Mouse (Mus musculus) liver, embryonic 13.5 days (tissue): ENCODE results near the gene AL732309.1. TPM values are rescaled to one million over a fixed set of nuclear protein-coding genes. Genes with fewer than 3 reads are reported as not detected.

Experiments
- ATAC-seq: fragments of 200-750 bp; cut with Nextera tagmentation; 2 replicates; pipeline ENCODE4 v1.8.0; 2017; ENCODE audit warnings: low read depth, mild to moderate bottlenecking, moderate number of reproducible peaks, moderate library complexity
- DNase-seq: peaks from one replicate; pipeline ENCODE4 v3.0.0; 2022
- H3K27ac ChIP-seq: fragments of 300-500 bp; sonication (generic); 2 replicates; pipeline ENCODE4 v1.5.1; 2015; ENCODE audit warnings: moderate library complexity, mild to moderate bottlenecking, inconsistent platforms
- H3K27me3 ChIP-seq: fragments of 300-500 bp; sonication (generic); 2 replicates; pipeline ENCODE4 v1.6.1; 2015; ENCODE audit warnings: mild to moderate bottlenecking, inconsistent platforms
- H3K36me3 ChIP-seq: fragments of 300-500 bp; sonication (generic); 2 replicates; pipeline ENCODE4 v1.6.1; 2015; ENCODE audit warnings: mild to moderate bottlenecking, inconsistent platforms
- H3K4me1 ChIP-seq: fragments of 300-500 bp; sonication (generic); replicated peaks from 2 replicates; pipeline ENCODE4 v1.6.1; 2015; ENCODE audit warnings: inconsistent platforms
- H3K4me2 ChIP-seq: fragments of 300-500 bp; sonication (generic); 2 replicates; pipeline ENCODE4 v1.6.1; 2015; ENCODE audit warnings: inconsistent platforms, mild to moderate bottlenecking, moderate library complexity
- H3K4me3 ChIP-seq: fragments of 300-500 bp; sonication (generic); replicated peaks from 2 replicates; pipeline ENCODE4 v1.5.1; 2015; ENCODE audit warnings: mild to moderate bottlenecking, inconsistent platforms
- H3K9ac ChIP-seq: fragments of 300-500 bp; sonication (generic); 2 replicates; pipeline ENCODE4 v1.6.1; 2015; ENCODE audit warnings: mild to moderate bottlenecking, inconsistent platforms
- H3K9me3 ChIP-seq: fragments of 300-500 bp; sonication (generic); replicated peaks from 2 replicates; pipeline ENCODE4 v1.6.1; 2016; ENCODE audit warnings: inconsistent platforms
- WGBS: fragments of 180-500 bp; shearing (Covaris S2); methylation state at CpG from one replicate; pipeline ENCODE4 v1.1.7; 2015; ENCODE audit not compliant: insufficient replicate concordance; 5-methylcytosine and 5-hydroxymethylcytosine counted together
- polyA plus RNA-seq: library from polyadenylated mRNA; unstranded; fragments of >200 nt; fragmentation: Nextera tagmentation; extraction: Ambion mirVana; gene quantifications from 2 replicates; pipeline ENCODE4 v1.2.1, GENCODE M21; 2015

Gene AL732309.1
- polyA plus RNA-seq, 1 experiment from 2014 or later, result 2.1 TPM

DNA sequence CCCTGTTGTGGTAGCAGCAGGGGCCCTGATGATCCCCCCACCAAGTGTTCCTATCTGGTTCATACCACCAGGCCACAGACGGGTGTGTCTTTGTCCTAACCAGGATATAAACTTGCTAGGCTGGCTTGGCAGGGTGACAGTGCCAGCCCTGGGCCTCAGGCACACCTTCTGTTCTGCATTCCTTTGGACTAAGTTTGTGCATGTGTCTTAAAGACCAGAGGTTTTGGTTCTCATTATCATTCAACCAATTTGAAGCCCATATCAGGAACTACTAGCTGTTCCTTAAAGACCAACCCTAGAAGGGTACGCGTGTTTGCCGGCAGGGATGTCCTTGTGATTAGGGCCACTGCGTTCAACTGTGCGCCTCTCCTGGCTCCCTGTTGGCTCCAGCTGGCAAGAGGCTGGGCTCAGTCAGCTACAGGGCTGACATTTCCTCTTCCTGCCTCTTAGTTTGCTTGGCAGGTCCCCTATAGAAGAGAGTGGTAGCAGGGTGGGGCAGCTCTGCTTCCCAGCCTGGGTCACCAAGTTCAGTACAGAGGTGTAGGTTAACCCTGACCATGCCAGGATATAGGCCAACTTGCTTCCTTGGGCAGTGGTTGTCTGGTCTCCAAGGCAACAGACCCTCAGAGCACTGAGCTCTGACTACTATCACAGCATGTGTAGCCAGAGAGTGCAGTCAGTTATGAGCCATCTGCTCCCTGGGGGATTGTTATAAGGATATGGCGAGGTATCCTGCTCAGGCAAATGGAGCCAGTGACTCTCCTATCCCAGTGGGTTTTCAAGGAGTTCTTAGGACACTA is 40.4 kb upstream of the AL732309.1 start:
- H3K4me1 ChIP-seq, result peaks cover 32% of the 10 kb centered on the region
- peaks cover 42% of the 10 kb centered on the region for H3K36me3 ChIP-seq
- DNase-seq (no peak), ATAC-seq (peak; percentile 73)
- peak overlapping the region; percentile 19; the same call in 1 of the 2 replicates for H3K27ac ChIP-seq
- WGBS, result 20% methylated on average over 7 of the region's 7 CpGs
- H3K27me3 ChIP-seq, result peaks cover 47% of the 10 kb centered on the region
- H3K9me3 ChIP-seq, result no peaks in the 10 kb centered on the region
- no peak overlapping the region for H3K4me3 ChIP-seq
- H3K9ac ChIP-seq, result peak overlapping the region; percentile 19; the same call in 1 of the 2 replicates
- 0 out of 2 replicates have a peak overlapping the region, but pooled peaks have one; percentile 11 for H3K4me2 ChIP-seq

DNA sequence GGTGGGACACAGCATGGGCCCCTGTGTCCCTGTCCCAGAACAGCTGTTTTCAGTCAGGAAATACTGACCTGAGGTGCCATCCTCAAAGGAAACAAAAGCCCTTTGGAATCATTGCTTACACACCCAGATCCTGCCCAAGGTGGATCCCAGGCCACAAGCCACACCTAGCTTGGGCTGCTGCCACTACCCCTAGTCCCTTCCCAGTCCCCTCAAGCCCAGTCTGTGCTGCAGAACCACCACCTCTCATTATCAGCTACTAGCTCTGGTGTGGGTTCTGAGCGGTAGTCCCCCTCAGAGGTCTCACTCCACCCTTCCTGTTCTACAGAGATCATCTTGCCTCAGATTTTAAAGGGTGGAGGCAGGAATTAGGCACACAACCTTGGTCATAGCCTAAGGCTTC is 39.7 kb upstream of the AL732309.1 start:
- Histone ChIP-seq H3K27me3 (peaks cover 40% of the 10 kb centered on the region), H3K9ac (peak overlapping the region; percentile 19; the same call in 1 of the 2 replicates), H3K4me2 (0 out of 2 replicates have a peak overlapping the region, but pooled peaks have one; percentile 11), H3K4me1 (peaks cover 28% of the 10 kb centered on the region), H3K27ac (peak overlapping the region; percentile 19; the same call in 1 of the 2 replicates), H3K4me3 (no peak overlapping the region), H3K9me3 (no peaks in the 10 kb centered on the region), H3K36me3 (peaks cover 46% of the 10 kb centered on the region)
- ATAC-seq (peak; percentile 65), DNase-seq (no peak)
- WGBS, result 6% methylated on average over 1 of the region's 1 CpGs

DNA sequence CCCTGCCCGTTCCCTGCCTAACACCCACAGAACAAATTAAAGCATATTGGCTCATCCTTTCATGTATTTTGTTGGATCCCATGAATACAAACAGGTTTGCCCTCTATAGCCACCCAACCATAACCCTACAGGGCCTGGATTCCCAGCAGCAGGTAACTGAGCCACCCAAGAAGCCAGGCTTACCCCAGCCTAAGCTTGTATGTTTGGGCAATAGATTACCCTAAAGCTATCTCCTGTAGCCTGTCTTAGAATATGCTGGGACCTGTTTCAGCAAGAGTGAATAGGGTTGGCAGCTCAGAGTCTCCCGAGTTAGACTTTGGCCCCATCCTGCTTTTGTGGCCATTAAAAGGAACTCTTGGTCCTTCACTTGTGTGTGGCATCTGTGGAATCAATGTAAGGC is 38.9 kb upstream of the AL732309.1 start:
- peaks cover 32% of the 10 kb centered on the region for H3K27me3 ChIP-seq
- DNase-seq (no peak), ATAC-seq (no peak)
- H3K4me1 ChIP-seq, result peaks cover 26% of the 10 kb centered on the region
- WGBS, result 73% methylated on average over 2 of the region's 2 CpGs
- H3K9me3 ChIP-seq, result no peaks in the 10 kb centered on the region
- H3K36me3 ChIP-seq, result peaks cover 54% of the 10 kb centered on the region
- no peak overlapping the region for H3K27ac ChIP-seq
- no peak overlapping the region for H3K4me3 ChIP-seq
- H3K4me2 ChIP-seq, result no peak overlapping the region
- H3K9ac ChIP-seq, result no peak overlapping the region

DNA sequence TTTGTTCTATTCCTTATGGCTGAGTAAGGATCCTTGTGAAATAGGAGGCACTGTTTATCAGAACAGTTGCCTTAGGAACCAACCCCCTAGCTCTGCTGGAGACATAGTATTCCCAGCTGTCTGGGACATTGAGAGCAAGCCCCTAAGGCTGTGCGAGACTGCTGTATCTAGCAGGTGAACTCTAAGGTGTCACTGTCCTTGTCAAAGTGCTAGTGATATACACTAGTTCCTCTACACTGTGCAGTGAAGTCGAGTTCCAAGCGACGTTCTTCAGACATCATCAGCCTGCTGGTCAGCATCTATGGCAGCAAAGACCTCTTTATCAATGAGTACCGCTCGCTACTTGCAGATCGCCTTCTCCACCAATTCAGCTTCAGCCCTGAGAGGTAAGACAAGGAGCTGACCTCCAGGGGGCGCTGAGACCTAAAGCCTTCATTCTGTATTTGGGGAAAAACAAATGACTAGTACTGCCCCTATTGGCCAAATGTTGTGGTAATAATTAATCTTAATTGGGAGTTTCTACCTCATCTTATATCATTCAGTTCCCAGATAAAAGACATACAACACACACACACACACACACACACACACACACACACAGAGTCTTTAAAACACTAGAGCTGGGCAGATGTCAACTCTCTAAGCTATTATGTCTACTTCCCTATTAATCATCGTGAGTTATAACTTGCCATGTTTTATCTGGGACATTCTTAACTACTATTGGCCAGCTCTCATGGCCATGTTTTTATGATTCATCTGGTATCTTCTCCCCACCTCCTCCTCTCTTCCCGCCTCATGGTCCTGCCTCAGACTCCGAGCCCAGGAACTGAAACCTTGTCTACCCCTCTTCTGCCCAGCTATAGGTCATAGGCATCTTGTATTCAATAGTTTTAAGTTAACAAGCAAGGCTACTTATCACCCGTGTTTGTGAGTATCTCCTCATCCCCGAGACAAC is 32.5 kb upstream of the AL732309.1 start:
- peaks cover 95% of the 10 kb centered on the region for H3K36me3 ChIP-seq
- H3K4me2 ChIP-seq, result no peak overlapping the region
- no peak overlapping the region for H3K4me3 ChIP-seq
- H3K27me3 ChIP-seq, result no peaks in the 10 kb centered on the region
- WGBS, result 57% methylated on average over 13 of the region's 13 CpGs
- DNase-seq (peak; percentile 68), ATAC-seq (peak; percentile 34; the same call in 1 of the 2 replicates)
- no peaks in the 10 kb centered on the region for H3K4me1 ChIP-seq
- H3K9ac ChIP-seq, result no peak overlapping the region
- H3K9me3 ChIP-seq, result no peaks in the 10 kb centered on the region
- no peak overlapping the region for H3K27ac ChIP-seq

DNA sequence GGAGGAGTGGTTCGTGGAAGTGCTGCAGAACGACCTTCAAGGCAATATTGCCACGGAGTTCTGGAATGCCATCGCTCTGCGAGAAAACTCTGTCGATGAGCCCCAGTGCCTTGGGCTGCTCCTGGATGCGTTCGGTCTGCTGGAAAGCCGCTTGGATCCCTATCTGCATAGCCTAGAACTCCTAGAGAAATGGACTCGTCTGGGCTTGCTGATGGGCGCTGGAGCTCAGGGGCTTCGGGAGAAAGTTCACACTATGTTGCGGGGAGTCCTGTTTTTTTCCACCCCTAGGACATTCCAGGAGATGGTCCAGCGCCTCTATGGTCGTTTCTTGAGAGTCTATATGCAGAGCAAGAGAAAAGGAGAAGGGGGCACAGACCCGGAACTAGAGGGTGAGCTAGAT is 26.3 kb upstream of the AL732309.1 start:
- 32% methylated on average over 16 of the region's 16 CpGs for WGBS
- Histone ChIP-seq H3K9me3 (no peaks in the 10 kb centered on the region), H3K4me2 (peak overlapping the region; percentile 93), H3K36me3 (peaks cover 77% of the 10 kb centered on the region), H3K4me1 (peaks cover 41% of the 10 kb centered on the region), H3K9ac (peak overlapping the region; percentile 90), H3K27ac (peak overlapping the region; percentile 86), H3K27me3 (no peaks in the 10 kb centered on the region), H3K4me3 (peak overlapping the region; percentile 94)
- no peak for DNase-seq
- no peak for ATAC-seq

DNA sequence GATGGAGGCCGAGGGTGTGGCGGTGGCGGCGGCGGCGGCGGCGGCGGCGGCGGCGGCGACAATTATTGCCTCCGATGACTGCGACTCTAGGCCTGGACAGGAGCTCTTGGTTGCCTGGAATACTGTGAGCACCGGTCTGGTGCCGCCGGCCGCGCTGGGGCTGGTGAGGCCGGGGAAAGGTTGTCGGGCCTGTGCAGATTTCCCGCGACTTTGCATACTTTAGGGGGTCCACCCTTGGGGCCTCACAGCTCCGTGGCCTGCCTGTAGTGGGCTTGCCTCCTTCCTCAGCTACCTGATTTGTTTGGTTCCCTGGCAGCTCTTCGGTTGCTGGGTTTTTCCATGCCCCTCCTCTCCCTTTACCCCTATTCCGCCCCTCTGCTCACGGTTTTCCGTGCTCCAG is 25.9 kb upstream of the AL732309.1 start:
- H3K9ac ChIP-seq, result peak overlapping the region; percentile 90
- H3K36me3 ChIP-seq, result peaks cover 74% of the 10 kb centered on the region
- peaks cover 46% of the 10 kb centered on the region for H3K4me1 ChIP-seq
- H3K9me3 ChIP-seq, result no peaks in the 10 kb centered on the region
- under 1% methylated on average over 29 of the region's 29 CpGs for WGBS
- DNase-seq, result no peak
- peak overlapping the region; percentile 86 for H3K27ac ChIP-seq
- peak overlapping the region; percentile 94 for H3K4me3 ChIP-seq
- peak overlapping the region; percentile 93 for H3K4me2 ChIP-seq
- no peaks in the 10 kb centered on the region for H3K27me3 ChIP-seq
- ATAC-seq, result peak; percentile 55

DNA sequence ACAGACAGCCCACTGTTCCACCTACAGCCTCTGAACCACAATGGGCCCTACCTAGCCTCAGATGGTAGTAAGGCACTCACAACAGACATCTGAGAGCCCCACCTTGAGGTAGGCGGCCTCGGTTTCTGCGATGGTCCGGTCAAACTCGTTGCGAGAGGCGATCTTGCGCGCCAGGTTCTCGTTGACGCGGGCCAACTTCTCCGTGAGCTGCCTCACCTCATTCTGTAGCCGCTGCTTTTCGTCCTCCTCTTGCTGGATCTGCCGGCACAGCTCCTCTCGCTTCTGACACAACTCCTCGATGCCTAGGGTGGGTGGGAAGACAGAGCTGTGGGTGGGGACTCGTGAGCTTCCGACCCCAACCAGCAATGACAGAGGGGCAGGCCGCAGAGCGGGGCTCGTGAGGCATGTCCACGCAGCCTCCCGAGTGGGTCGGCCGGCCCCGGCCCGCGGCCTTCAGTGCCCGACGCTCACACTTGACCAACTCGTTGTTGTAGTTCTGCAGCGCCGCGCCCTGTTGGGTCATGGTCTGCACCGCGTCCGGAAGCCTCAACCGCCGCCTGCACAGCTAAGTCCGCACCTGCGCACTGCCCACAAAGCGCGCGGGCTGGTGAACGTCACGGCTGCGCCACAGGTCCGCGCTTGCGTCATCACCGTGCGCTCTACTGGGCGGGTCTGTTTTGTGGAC is 25.3 kb upstream of the AL732309.1 start, which contains the start of the genes Ssna1 and Anapc2:
Ssna1 (minus strand) TSS at position 612 of the 685 bp plus-strand sequence.
Anapc2 (plus strand) TSS at position 652 of the 685 bp plus-strand sequence.
- DNase-seq (peak; percentile 97), ATAC-seq (peak; percentile 94)
- H3K9ac ChIP-seq, result peak within 1 kb of the TSS; percentile 90
- peak within 1 kb of the TSS; percentile 94 for H3K4me3 ChIP-seq
- WGBS, result under 1% methylated on average over 55 of the region's 55 CpGs
- H3K27me3 ChIP-seq, result no peaks in the 10 kb centered on the region
- H3K4me2 ChIP-seq, result peak within 1 kb of the TSS; percentile 93
- H3K9me3 ChIP-seq, result no peaks in the 10 kb centered on the region
- peaks cover 69% of the 10 kb centered on the region for H3K36me3 ChIP-seq
- H3K27ac ChIP-seq, result peak within 1 kb of the TSS; percentile 86
- H3K4me1 ChIP-seq, result peaks cover 52% of the 10 kb centered on the region

DNA sequence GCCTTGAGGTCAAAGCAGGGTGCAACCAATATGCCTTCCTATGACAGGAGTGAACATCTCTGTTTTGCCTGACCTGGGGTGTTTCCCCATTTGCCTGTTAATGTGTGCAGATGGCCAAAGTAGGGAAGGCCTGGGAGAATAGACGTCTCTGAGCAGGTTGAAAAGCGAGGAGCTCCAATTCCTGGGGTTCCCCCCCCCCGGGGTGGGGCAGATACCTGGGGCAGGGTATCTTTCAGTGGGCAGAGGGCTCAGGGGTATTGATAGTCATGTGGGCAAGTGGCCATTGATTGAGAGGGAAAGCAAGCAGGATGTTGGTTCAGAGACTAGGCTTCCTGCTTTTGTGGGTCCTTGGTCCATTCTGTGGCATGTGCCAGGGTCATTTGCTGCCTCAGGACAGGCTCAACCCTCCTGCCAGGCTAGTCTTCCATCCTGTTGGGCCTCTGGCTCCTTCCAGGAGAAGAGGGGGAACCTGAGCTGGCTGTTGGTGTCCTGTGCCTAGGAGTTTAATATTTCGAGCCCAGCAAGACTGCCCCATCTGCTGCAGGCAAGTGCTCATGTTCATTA is 21.2 kb upstream of the AL732309.1 start:
- H3K9me3 ChIP-seq, result no peaks in the 10 kb centered on the region
- peaks cover 32% of the 10 kb centered on the region for H3K36me3 ChIP-seq
- H3K27ac ChIP-seq, result peak overlapping the region; percentile 16; the same call in 1 of the 2 replicates
- ATAC-seq (no peak), DNase-seq (no peak)
- peaks cover 81% of the 10 kb centered on the region for H3K4me1 ChIP-seq
- 69% methylated on average over 4 of the region's 4 CpGs for WGBS
- 0 out of 2 replicates have a peak overlapping the region, but pooled peaks have one; percentile 7 for H3K9ac ChIP-seq
- no peak overlapping the region for H3K4me3 ChIP-seq
- H3K27me3 ChIP-seq, result 0 out of 2 replicates have a peak, but pooled peaks cover 10% of the 10 kb centered on the region
- no peak overlapping the region for H3K4me2 ChIP-seq

DNA sequence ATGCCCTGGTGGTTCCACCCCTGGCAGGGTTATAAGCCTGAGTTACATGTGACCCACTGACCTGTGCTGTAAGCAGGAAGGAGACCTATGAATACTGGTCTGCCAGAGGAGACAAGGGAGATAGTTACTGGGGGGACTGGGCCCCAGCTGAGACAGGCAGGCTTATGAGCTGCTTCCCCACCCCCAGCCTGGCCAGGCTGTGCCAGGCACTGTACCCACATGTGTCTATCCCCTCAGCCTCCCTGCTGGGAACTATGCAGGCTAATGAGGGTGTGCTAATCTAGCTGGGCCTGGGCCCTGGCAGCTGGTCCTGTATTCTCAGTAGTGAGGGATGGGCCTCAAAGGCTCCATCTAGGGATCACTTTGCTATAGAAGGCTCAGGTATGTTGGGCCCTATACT is 20.6 kb upstream of the AL732309.1 start:
- H3K36me3 ChIP-seq, result peaks cover 32% of the 10 kb centered on the region
- H3K4me3 ChIP-seq, result no peak overlapping the region
- H3K27ac ChIP-seq, result peak overlapping the region; percentile 66
- H3K9me3 ChIP-seq, result no peaks in the 10 kb centered on the region
- 0 out of 2 replicates have a peak overlapping the region, but pooled peaks have one; percentile 99 for H3K4me2 ChIP-seq
- H3K9ac ChIP-seq, result peak overlapping the region; percentile 37
- peaks cover 80% of the 10 kb centered on the region for H3K4me1 ChIP-seq
- no peak for ATAC-seq
- DNase-seq, result no peak
- H3K27me3 ChIP-seq, result 0 out of 2 replicates have a peak, but pooled peaks cover 10% of the 10 kb centered on the region

DNA sequence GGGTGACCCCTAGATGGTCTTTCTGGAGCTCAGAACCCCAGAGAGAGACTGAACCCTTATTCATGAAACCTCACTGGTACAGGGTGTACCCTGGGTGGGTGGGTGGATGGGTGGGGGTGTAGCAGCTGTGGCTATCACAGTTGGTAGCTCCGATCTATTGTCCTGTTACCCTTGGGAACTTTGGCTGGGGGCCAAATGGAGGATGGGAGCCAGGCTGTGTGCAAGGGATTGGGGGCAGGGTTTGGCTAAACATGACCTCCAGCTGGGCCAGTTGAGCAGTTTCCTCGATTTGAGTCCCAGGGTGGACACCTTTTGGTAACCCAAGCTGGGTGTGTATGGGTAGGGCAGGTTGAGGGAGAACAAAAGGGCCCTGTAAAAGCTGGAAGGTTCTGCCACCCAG is 20.1 kb upstream of the AL732309.1 start:
- H3K27me3 ChIP-seq, result 0 out of 2 replicates have a peak, but pooled peaks cover 10% of the 10 kb centered on the region
- H3K4me2 ChIP-seq, result peak overlapping the region; percentile 99
- 49% methylated on average over 2 of the region's 2 CpGs for WGBS
- 0 out of 2 replicates have a peak overlapping the region, but pooled peaks have one; percentile 29 for H3K4me3 ChIP-seq
- peaks cover 32% of the 10 kb centered on the region for H3K36me3 ChIP-seq
- H3K4me1 ChIP-seq, result peaks cover 85% of the 10 kb centered on the region
- DNase-seq (no peak), ATAC-seq (no peak)
- peak overlapping the region; percentile 66 for H3K27ac ChIP-seq
- H3K9ac ChIP-seq, result peak overlapping the region; percentile 37
- H3K9me3 ChIP-seq, result no peaks in the 10 kb centered on the region
